Mouse (Mus musculus) frontal cortex, postnatal 10 days (tissue): Measurements from ENCODE around the gene Havcr1.
"Not testable (repeated sequence)": the region's sequence is repeated elsewhere in the genome, so short reads cannot be mapped to it uniquely, and the experiment has no call there.

ENCODE experiments used
- DNase-seq, 2 experiments: peaks; one replicate each; pipeline ENCODE4 v3.0.0; 2022; ENCODE audit warnings: low spot score in 2 of 2, mixed read lengths in 1 of 2

Gene Havcr1

DNA sequence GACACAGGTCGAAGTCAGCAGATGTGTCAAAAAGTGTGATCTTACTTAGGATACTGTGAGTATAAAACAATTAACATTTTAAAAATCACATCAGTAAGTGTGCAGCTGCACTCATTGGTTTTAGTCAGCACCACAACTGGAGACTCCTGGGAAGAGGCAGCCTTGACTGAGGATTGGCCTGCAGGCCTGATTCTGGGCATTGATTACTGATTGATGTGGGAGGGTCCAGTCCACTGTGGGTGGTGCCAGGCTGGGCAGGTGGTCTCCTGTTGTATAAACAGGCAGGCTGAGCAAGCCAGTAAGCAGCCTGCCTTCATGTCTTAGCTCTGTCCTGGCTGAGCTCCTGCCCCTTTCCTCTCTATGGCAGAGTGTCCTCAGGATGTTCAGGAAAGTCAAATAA is at the start of gene Havcr1:
TSS of gene Havcr1 (plus strand) at position 5 of the 400 bp plus-strand sequence.
- not testable (repeated sequence) for DNase-seq

DNA sequence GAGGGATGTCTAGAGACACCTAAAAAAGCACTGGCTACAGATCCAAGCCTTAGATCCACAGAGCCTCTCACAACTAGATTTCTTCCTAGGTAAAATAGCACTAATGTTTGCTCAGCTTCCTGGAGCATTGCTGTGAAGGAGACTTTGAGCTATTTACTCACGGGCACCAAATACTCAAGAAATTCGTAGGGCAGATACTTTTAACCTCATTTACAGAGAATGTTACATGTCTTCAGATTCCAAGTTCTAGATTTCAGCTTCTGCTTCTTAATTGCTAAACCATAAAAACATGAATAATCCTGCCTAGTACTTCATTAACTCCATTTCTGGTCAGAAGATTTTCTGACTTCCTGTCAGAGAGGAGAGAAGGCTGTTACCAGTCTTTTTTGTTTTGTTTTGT is 44.7 kb upstream of the Havcr1 start:
- no peak for DNase-seq

DNA sequence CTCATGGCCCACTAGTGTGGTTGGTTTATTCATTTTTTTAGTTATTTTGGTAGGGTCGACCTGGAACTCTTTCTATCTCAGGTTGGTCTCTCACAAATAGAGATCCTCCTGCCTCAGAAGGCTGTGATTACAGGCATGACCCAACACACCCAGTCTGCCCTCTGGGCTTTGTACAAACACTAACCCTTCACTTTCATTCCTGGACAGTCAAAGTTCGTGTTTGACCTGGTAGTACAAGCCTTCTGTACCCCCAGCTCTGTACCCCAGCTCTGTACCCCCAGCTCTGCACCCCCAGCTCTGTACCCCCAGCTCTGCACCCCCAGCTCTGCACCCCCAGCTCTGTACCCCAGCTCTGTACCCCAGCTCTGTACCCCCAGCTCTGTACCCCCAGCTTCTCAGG is 39.0 kb upstream of the Havcr1 start:
- DNase-seq, result not testable (repeated sequence)

DNA sequence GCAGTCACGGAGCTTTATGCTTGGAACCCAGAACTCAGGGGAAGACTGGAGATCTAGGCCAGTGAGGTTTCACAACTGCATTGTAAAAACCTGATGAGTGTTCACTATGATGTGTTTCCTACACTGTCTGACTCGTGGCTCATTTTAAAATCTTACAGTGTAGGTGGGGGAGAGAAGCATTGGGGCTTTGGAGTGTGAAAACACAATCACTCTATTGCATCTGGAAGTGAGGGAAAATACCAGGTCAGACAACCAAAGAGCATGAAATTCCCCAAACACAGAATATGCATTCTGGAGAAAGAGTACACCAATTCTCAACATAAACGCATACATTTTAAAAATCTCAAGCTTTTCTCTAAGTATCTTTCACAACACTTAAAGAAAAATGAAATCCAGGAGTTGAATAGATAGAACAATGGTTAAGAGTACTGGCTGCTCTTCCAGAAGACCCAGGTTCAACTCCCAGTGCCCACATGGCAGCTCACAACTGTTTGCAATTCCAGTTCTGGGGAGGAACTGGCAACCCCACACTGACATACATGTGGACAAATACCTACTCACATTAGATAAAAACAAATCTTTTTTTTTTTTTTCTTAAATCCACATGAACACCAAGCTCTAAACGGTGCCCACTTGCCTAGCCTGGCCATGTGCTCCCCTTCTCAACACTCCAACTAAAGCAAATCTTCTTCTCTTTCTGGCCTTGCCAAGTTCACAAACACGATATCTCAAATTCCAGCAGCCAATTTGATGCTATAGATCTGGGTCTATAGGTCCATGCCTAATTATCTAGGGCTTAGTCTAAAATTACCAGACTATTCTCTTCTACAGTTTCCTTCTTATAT is 37.2 kb upstream of the Havcr1 start:
- DNase-seq, result no peak

DNA sequence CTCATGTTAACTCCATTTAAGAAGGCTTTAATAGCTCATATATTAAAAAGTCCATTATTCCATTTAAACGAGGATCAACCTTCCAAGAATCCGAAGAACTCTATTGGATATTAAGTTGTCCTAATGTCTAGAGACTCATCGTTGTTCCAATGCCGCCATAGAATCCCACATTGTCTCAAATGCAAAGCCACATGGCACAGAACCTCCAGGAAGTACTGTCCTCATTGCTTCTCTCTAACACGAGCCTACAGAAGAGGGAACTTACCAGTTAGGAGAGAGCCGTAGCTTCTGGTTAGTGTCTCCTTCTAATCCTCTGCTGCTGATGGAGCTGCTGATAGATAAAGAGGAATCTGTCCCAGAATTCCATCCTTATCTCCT is 36.6 kb upstream of the Havcr1 start:
- DNase-seq, result no peak

DNA sequence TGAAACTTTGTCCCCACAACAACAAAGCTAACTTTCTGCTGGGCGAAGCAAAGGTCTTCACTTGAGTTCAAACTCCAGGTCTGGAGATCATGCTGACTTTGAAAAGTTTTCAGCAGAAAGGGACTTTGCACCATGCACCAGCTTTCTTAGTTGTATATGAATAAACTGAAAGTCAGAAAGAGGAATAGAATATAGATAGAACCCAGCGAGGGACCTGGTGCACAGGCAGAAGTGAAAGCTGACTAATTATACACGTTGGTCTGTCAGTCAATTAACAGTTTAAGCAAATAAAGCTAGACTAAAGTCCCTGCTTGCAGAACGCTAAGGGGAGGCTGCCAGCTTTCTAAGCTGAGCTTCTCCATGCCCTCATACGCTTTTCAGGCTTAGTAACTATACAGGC is 36.0 kb upstream of the Havcr1 start:
- no peak for DNase-seq

- no peak for DNase-seq
These were observed 28.1 kb upstream of the Havcr1 start, which contains the start of gene Timd2 for GRCm38 (mm10) chr11:46706664-46707356. Gene Timd2 (minus strand): TSS chr11:46707061.

GRCm38 (mm10) chr11:46731541-46732070 is 3.3 kb upstream of the Havcr1 start:
- no peak for DNase-seq

DNA sequence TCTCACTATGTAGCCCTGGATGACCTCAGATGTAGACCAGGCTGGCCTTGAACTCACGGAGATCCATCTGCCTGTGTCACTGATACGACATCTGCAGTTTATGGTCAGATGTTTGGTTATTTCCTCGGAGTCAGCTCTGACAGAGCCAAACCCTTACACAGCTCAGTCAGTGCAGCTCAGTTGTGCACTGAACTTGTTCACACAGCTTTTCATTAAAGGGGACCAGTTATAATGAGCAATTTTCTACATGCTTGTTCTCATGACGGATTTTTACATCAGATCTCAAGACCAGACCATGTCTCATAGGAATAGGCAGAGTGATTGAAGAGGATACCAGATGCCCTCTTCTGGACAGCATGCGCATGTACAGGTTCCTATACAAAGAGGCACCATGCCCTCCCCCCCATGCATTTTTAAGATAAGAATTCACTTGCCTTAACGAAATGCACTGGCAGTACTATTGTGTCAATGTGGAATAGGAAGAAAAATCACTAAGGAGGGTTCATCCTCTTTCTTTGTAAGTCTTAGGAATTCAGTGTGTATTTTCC is 1.6 kb upstream of the Havcr1 start:
- DNase-seq, result peak in 1 of 2 experiments; percentile 14

DNA sequence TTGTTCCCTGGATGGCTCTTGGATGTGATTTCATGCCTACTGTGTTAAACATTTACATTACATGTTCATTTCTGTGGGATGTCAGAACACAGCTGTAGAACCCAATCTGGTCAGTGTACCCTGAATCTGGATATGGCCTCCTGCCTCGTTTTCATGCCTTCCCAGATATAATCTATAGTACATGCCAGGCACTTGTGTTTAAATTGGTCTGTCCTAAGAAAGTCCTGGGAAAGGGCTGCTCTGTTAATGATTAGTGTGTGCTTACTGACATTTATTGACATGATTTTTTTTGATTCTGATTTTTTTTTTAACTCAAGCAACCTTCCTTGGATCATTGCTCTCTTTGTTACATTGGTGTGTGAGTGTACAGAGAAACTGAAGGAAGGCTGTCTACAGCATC is 263 bp upstream of the Havcr1 start:
- DNase-seq, result no peak

GRCm38 (mm10) chr11:46739501-46739900 is 4.6 kb downstream of the Havcr1 start:
- DNase-seq, result no peak

DNA sequence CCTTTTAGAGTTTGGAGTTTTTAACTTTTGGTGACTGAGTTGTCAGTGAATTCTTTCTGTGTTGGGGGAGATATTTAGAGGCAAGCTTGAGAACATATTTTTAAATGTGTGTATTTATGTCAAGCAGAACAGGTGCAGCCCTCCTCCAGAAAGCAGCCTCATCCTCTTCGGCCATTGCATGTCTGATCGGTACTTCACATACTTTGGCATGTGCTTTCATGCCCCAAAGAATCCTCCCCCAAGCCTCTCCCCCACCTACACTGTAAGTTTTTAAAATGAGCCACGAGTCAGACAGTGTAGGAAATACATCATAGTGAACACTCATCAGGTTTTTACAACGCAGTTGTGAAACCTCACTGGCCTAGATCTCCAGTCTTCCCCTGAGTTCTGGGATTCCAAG is 6.0 kb downstream of the Havcr1 start:
- DNase-seq, result no peak

- no peak for DNase-seq
These were observed 6.8 kb downstream of the Havcr1 start for GRCm38 (mm10) chr11:46741716-46742115.

DNA sequence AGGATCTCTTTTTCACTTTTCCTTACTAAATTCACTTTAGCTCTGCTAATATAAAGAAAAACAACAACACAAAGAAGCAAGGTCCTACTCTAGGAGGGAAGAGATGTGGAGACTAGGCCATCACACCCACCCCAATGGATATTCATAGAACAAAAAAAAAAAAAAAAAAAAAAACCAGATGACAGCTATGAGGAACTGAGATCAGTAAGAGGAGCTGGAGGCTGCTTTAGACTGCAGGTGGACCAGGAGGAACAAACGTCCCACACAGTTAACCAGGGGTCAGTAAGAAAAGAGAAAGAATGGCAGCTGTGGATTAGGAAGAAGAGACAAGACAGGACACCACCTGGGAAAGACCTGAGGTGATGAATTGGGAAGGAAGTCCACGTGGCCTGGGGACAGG is 13.1 kb downstream of the Havcr1 start:
- DNase-seq, result no peak

DNA sequence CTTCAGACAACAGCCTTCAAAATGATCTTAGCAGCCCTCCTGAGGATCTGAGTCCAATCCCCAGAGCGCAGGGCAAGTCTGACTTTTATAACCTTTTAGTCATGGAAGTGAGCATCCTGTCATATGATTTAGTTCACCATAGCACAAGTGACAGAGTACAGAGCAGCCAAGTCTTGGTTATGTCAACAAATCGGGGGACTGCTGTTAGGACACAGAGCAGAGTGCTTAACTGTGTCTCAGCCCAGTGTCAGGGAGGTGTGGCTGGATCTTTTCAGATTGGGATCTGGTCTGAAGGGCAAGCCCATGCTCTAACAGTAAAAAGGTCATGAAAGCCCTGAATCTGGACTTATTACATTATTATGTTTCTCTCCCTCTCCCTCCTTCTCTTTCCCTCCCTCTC is 18.8 kb downstream of the Havcr1 start:
- no peak for DNase-seq

DNA sequence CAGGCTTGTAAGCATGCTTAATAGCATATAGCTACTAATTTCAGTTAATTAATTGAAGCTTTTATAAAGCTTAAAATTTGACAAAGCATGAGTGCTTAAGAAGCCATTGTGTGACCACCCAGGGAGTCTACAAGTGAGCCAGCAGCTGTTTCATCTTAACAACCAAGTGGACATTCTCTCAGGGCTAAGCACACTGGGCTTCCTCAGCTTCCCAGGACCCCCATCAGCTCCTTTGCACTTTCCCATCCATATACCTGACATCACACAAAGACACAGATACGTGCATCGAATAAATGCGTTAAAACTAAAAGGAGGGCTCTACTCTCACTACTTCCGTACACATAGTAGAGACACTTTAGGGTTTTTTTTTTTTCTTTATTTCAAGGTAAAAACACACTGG is 19.8 kb downstream of the Havcr1 start:
- DNase-seq, result no peak

DNA sequence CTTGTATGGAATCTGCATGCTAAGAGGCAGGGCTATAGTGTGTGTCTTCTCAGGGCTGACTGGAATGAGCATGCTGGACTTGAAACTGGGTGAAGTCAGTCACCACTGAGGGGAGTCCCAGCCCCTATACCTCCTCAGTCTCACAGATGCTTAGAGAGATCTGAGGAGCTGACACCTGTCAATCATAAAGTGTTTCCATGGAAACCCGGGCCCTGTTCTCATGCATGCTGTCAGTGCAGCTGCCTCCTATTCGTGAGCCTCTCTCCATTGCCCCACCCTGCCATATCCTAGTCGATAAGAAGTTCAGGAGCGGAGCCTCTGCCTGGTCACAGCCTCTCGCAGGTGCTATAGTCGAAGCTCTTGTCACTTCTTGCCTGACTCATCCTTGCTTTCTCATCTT is 20.8 kb downstream of the Havcr1 start:
- not testable (repeated sequence) for DNase-seq

DNA sequence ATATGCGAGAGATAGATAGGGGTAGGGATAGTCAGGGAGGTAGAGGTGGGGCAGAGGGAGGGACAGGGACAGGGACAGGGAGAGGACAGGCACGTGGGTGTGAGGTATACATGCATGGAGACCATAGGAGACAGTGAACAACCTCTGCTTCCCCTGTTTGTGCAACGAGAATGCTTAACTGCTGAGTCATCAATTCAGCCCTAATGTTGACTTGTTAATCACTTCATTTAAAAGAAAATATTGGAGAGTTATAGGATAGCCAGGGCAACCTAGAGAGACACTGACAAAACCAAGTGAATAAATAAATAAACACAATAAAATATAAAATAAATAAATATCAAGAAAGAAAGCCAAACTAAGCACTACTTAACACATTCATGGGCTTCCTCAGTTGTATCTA is 42.0 kb downstream of the Havcr1 start:
- no peak for DNase-seq

DNA sequence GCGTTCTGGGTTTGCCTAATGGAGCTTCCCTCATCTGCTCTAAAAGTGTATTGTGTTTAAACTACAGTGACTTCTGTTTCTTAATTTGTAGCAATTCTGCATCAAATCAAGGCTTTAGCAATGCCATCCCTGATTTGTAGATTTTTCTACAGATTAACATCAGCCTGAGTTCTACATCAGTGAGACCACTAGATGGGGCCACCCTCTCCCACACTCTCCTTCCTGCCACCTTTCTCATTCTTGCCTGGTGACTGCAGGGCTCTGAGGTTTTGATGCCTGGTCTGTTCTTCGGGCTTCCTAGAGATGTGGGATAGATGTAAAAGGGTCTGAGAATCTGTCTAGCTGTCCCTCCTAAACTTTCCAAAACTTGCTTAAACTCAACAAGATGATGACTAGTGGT is 44.9 kb downstream of the Havcr1 start:
- no peak for DNase-seq

DNA sequence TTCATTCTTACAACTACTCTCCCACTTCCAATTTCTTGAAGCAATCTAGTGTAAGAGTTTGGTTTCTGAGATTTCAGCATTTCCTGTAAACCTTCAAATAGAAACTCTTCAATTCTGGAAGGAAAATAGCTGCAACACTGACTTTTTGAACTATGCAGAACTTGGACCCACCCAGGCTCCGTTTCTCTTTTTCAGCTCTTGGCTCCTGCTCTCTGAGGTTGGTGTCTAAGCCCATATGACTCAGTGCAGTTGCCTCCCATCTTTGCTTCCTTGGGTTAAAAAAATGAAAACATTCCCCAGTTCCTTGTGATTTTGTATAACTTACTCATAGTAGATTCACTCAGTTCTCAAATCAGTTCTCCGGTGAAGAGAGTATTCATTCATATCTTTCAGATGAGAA is 69.6 kb downstream of the Havcr1 start:
- DNase-seq, result no peak

GRCm38 (mm10) chr11:46810511-46810910 is 75.6 kb downstream of the Havcr1 start, which contains the start of gene Timd4:
Gene Timd4 (plus strand): TSS chr11:46810800.
- DNase-seq, result no peak

- no peak for DNase-seq
These were observed 82.8 kb downstream of the Havcr1 start for GRCm38 (mm10) chr11:46817692-46818091.

- DNase-seq, result no peak
These were observed 85.0 kb downstream of the Havcr1 start for GRCm38 (mm10) chr11:46819930-46820329.
